Mouse (Mus musculus) kidney, adult 9 months (tissue): Measurements from ENCODE around the gene 4930595D18Rik.

Experiments used
- DNase-seq: peaks from one replicate; pipeline ENCODE4 v3.0.0; 2022

The 4930595D18Rik gene

GRCm38 (mm10) chr12:111134791-111135733 is 49.2 kb downstream of the 4930595D18Rik start:
- DNase-seq: no peak

GRCm38 (mm10) chr12:111134169-111134568 is 50.1 kb downstream of the 4930595D18Rik start:
- no peak for DNase-seq

- peak; percentile 56 for DNase-seq
Observed at GRCm38 (mm10) chr12:111125666-111126065, 58.6 kb downstream of the 4930595D18Rik start.

DNA sequence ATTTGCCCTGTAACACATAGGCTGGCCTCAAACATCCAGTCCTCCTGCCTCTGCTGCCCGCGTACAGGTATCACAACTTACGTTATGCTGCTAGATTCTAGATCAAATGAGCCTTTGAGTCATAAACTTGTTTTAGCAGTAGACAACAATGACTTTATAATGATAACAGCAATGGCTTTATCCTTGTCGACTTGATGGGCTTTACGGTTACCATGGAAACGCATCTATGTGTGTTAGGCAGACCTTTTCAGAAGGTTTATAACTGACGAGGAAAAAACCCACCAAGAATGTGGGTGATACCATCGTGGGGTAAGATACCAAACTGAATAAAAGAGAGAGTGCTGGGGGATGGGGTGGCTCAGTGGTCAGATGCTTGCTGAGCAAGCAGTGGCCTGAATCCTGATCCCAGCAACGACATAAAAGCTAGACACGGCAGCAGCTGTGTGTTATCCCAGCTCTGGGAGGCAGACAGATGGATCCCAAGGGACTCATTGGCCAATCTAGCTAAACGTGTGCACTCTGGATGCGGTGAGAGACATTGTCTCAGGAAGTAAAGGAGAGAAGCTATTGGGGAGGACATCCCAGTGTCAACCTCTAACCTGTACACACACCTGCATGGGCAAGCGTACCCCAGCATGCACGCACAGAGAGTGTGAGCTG is 59.6 kb downstream of the 4930595D18Rik start:
- peak; percentile 31 for DNase-seq

GRCm38 (mm10) chr12:111122332-111122852 is 61.9 kb downstream of the 4930595D18Rik start:
- peak; percentile 44 for DNase-seq

DNA sequence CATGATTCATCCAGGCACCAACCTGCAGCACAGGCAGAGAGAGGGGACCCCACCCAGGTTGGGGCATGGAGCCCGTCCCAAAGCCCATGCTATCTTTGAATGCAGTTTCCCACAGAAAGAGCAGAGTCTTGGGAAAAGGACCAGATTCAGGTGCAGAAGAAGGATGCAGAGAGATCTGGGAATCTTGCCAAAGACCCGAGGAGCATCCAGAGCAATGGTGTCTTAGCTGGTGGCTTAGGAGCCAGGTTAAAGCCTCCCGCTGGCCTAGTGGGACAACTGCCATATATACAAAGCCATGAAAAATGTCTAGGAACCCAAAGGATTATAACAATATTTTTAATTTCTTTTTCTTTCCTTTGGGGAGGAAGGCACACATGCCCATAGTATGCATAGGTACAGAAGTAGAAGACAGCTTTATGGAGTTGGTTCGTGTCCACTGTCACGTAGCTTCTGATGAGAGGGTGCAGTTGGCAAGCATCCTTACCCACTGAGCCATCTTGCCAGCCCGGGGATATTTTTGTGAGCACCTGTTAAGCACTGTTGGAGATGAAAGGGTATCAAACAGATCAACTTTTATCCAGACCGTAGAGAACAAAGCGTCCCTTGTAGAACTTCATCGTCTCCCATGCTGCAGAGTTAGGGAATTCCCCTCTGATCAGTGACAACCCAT is 63.2 kb downstream of the 4930595D18Rik start:
- DNase-seq: no peak

DNA sequence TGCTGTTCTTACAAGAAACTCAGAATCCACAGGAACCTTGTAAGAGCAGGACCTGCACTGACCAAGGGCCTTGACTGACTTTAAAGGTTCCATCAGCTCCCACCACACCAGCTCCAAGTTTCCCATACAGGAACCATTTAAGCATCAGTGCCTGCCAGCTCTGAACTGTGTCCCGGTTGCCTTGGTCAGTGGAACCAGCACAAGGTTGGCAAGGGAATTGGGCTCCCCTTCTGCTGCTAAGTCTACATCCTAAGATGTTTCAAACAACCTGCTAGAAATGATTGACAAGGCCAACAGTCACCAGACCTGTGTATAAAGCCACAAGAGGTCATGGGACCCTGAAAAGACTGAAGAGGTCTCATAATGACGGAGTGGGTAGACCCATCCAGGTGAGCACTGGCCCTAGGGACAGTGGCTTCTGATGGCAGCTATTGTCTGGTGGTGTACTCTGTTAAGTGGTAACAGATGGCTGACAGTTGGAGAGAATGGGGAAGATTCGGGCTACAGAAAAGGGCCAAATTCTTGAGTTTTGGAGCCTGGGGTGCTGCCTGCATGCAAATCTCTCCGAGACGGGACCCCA is 64.7 kb downstream of the 4930595D18Rik start:
- no peak for DNase-seq

DNA sequence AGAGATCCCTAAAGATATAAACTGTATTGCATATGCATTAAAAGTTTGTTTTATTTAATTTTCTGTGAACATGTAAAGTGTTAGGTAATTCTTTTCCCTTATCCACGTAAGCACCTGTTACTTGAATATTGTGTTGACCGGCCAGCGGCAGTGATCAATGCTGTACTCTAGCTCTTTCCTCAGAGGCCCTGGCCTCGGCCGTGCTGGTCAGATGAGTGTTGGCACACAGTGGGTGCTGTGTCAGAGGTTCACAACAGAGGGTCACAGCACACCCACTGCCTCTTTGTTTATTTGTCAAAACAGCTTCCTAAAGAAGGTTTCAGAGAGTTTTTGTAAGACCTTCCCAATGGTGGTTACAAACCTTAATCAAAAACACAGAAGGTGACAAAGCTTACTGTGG is 69.7 kb downstream of the 4930595D18Rik start:
- no peak for DNase-seq

GRCm38 (mm10) chr12:111111176-111111575 is 73.1 kb downstream of the 4930595D18Rik start:
- DNase-seq: no peak
